Mouse (Mus musculus) C2C12 (cell line): ENCODE data around the gene Serp2.
A peak's percentile ranks its signal among the peaks of the same experiment; 100 is the strongest.

Source experiments
- CEBPB ChIP-seq: IDR thresholded peaks from one replicate; pipeline ENCODE4 v1.6.1; 2011; ENCODE audit warnings: low read depth, mild to moderate bottlenecking, control low read depth, moderate library complexity
- CTCF ChIP-seq: IDR thresholded peaks from one replicate; pipeline ENCODE4 v1.5.1; 2011; ENCODE audit not compliant: control insufficient read depth, insufficient read depth, insufficient read length
- FOSL1 ChIP-seq: IDR thresholded peaks from one replicate; pipeline ENCODE4 v1.8.0; 2011; ENCODE audit warnings: mild to moderate bottlenecking, low read length; ENCODE audit not compliant: poor library complexity, insufficient read depth, severe bottlenecking
- MAX ChIP-seq: IDR thresholded peaks from one replicate; pipeline ENCODE4 v1.6.1; 2011; ENCODE audit warnings: mild to moderate bottlenecking, control low read depth
- MYOG ChIP-seq: IDR thresholded peaks from one replicate; pipeline ENCODE4 v1.6.1; 2011; ENCODE audit not compliant: control insufficient read depth, insufficient read length; ENCODE audit errors: extremely low read depth

- TF ChIP-seq MAX, result peak; percentile 65
- no peak for TF ChIP-seq CTCF
- no peak for TF ChIP-seq MYOG
- no peak for TF ChIP-seq CEBPB
- TF ChIP-seq FOSL1, result no peak
These were observed 52.5 kb downstream of the Serp2 start for GRCm38 (mm10) chr14:76504121-76504737.
